Mouse (Mus musculus): ENCODE measurements around the gene Olr1.
"Not testable (repeated sequence)": the region's sequence is repeated elsewhere in the genome, so short reads cannot be mapped to it uniquely, and the experiment has no call there.

Gene Olr1

GRCm38 (mm10) chr6:129512367-129512766 is 5.4 kb upstream of the Olr1 start, which contains the start of gene Tmem52b:
TSS of gene Tmem52b (plus strand) at chr6:129512555.
- DNase-seq (ENCODE audit: low read depth, low spot score) = no peak

- no peak for DNase-seq (ENCODE audit: low read depth, low spot score)
Observed at GRCm38 (mm10) chr6:129510120-129510911, 3.4 kb upstream of the Olr1 start.

GRCm38 (mm10) chr6:129503471-129503870 is 3.5 kb downstream of the Olr1 start:
- DNase-seq (ENCODE audit: low read depth, low spot score) = no peak

GRCm38 (mm10) chr6:129499516-129499915 is 7.4 kb downstream of the Olr1 start:
- not testable (repeated sequence) for DNase-seq (ENCODE audit: low read depth, low spot score)

- DNase-seq (ENCODE audit: low read depth, low spot score) = no peak
Observed at GRCm38 (mm10) chr6:129497345-129498218, 9.4 kb downstream of the Olr1 start.

- no peak for DNase-seq (ENCODE audit: low read depth, low spot score)
Observed at GRCm38 (mm10) chr6:129494924-129495323, 12.0 kb downstream of the Olr1 start.

GRCm38 (mm10) chr6:129480089-129480958 is 26.6 kb downstream of the Olr1 start:
- DNase-seq (ENCODE audit: low read depth, low spot score) = peak; percentile 20

GRCm38 (mm10) chr6:129476404-129477126 is 30.4 kb downstream of the Olr1 start:
- DNase-seq (ENCODE audit: low read depth, low spot score) = no peak

GRCm38 (mm10) chr6:129472627-129473026 is 34.3 kb downstream of the Olr1 start:
- no peak for DNase-seq (ENCODE audit: low read depth, low spot score)

- no peak for DNase-seq (ENCODE audit: low read depth, low spot score)
Observed at GRCm38 (mm10) chr6:129471386-129471785, 35.6 kb downstream of the Olr1 start.

GRCm38 (mm10) chr6:129451411-129452039 is 55.4 kb downstream of the Olr1 start, which contains the start of gene Clec1a:
TSS of gene Clec1a (minus strand) at chr6:129452000.
- DNase-seq (ENCODE audit: low read depth, low spot score) = no peak

GRCm38 (mm10) chr6:129449743-129450142 is 57.2 kb downstream of the Olr1 start:
- DNase-seq (ENCODE audit: low read depth, low spot score) = no peak

GRCm38 (mm10) chr6:129438033-129438432 is 68.9 kb downstream of the Olr1 start:
- DNase-seq (ENCODE audit: low read depth, low spot score) = no peak

GRCm38 (mm10) chr6:129436025-129436424 is 70.9 kb downstream of the Olr1 start:
- no peak for DNase-seq (ENCODE audit: low read depth, low spot score)

All from retina, adult 2 months (tissue).